Mouse (Mus musculus) heart, adult 2 months (tissue): Measurements from ENCODE around the gene Cxcr5.
A peak's percentile ranks its signal among the peaks of the same experiment; 100 is the strongest.

Source experiments
- CTCF ChIP-seq: fragments of 200-600 bp; IDR thresholded peaks from 2 replicates; pipeline ENCODE4 v1.8.1; 2022; ENCODE audit warnings: antibody characterized with exemption, mild to moderate bottlenecking, moderate library complexity
- EP300 ChIP-seq: fragments of 200-500 bp; IDR thresholded peaks from 2 replicates; pipeline ENCODE4 v1.6.1; 2011; ENCODE audit warnings: low read depth, low read length, control low read depth; ENCODE audit not compliant: insufficient read depth
- POLR2A ChIP-seq: fragments of 200-500 bp; IDR thresholded peaks from 2 replicates; pipeline ENCODE4 v1.6.1; 2011; ENCODE audit warnings: mild to moderate bottlenecking, low read depth, low read length, control low read depth; ENCODE audit not compliant: insufficient read depth

DNA sequence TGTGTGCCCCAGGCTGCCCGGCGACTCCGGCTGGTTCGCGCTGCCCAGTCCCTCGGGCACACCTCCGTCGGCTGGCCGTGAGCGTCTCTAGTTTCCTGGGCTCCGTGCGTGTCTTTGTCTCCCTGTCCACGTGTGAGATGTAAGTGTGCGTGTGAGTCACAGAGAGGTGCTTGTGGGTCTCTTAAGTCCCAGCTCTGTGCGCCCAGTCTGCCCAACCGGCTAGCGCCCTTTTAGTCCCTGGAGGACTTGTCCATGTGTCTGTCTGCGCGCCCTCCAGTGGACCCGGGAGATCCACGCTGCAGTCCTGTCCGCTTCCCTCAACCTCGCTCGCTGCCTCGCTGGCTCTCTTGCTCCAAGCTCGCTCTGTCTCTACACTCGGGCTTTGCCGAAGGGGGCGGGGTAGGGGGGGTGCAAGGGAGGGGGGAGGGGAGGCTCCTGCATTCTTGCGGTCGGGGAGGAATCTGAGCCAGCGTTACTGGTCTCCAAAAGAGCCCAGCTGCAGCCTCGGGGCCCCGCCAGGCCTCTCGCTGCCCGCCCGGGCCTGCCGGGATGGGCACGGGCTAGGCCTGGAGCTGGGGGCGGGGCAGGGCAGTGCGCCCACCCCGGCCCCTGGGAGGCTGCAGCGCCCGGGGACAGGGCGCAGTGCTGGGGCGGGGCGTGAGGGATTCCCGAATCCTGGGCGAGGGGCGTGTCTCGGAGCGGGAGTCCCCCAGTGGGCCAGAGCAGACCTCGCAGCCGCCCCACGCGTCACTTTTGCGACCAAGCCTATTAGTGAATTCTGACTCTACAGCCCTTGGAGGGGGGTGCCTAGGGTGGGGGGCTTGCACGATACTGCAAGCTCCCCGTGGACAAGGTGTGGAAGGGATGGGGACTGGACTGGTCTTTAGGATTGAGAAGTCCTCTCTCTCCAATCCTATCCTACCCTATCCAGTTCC lies 63.0 kb downstream of the Cxcr5 start:
- peak; percentile 70 for TF ChIP-seq CTCF
- peak; percentile 37; the same call in 1 of the 2 replicates for TF ChIP-seq POLR2A
- no peak for TF ChIP-seq EP300
